Mouse (Mus musculus): ENCODE results near the gene Mgat3.

- no peak for TF ChIP-seq CTCF (IDR thresholded peaks at IDR 0.05; ENCODE audit: control insufficient read depth, insufficient read depth, insufficient read length)
- no peak for TF ChIP-seq USF1 (IDR thresholded peaks at IDR 0.05; ENCODE audit: low read depth)
- TF ChIP-seq MAX (IDR thresholded peaks at IDR 0.05), result no peak
- TF ChIP-seq MYOD1 (IDR thresholded peaks at IDR 0.05; ENCODE audit: control insufficient read depth, insufficient read length, low read depth), result no peak
Measured at GRCm38 (mm10) chr15:80142130-80142529, 31.4 kb upstream of the Mgat3 start.
